Mouse (Mus musculus) forebrain, postnatal 0 days (tissue): ENCODE measurements around the gene Slc30a3. TPM values are rescaled to one million over a fixed set of nuclear protein-coding genes. Genes with fewer than 3 reads are reported as not detected.

Experiments
- ATAC-seq: fragments of 200-750 bp; cut with Nextera tagmentation; 2 replicates; pipeline ENCODE4 v1.8.0; 2017; ENCODE audit warnings: mild to moderate bottlenecking, moderate library complexity
- DNase-seq: peaks from one replicate; pipeline ENCODE4 v3.0.0-alpha.2; 2015
- H3K27ac ChIP-seq: fragments of 300-500 bp; sonication (generic); 2 replicates; pipeline ENCODE4 v1.5.1; 2014; ENCODE audit warnings: low read depth, mild to moderate bottlenecking, antibody characterized with exemption, low read length, moderate library complexity, mixed read lengths
- H3K27me3 ChIP-seq: fragments of 300-500 bp; sonication (generic); 2 replicates; pipeline ENCODE4 v1.6.1; 2014; ENCODE audit warnings: mild to moderate bottlenecking, low read length, mixed read lengths; ENCODE audit not compliant: insufficient read depth
- H3K36me3 ChIP-seq: fragments of 300-500 bp; sonication (generic); 2 replicates; pipeline ENCODE4 v1.6.1; 2014; ENCODE audit warnings: mild to moderate bottlenecking, moderate library complexity; ENCODE audit not compliant: insufficient read depth
- H3K4me1 ChIP-seq: fragments of 300-500 bp; sonication (generic); 2 replicates; pipeline ENCODE4 v1.6.1; 2014; ENCODE audit warnings: antibody characterized with exemption; ENCODE audit not compliant: insufficient read depth
- H3K4me2 ChIP-seq: fragments of 300-500 bp; sonication (generic); 2 replicates; pipeline ENCODE4 v1.6.1; 2014; ENCODE audit warnings: low read depth, mild to moderate bottlenecking, moderate library complexity
- H3K4me3 ChIP-seq: fragments of 300-500 bp; sonication (generic); 2 replicates; pipeline ENCODE4 v1.5.1; 2014; ENCODE audit warnings: low read depth, low read length, mixed read lengths
- H3K9ac ChIP-seq: fragments of 300-500 bp; sonication (generic); 2 replicates; pipeline ENCODE4 v1.6.1; 2014; ENCODE audit warnings: mild to moderate bottlenecking
- H3K9me3 ChIP-seq: fragments of 300-500 bp; sonication (generic); 2 replicates; pipeline ENCODE4 v1.6.1; 2016; ENCODE audit warnings: low read length
- CTCF ChIP-seq: sonication (generic); IDR thresholded peaks from 2 replicates; pipeline ENCODE4 v1.5.1; 2016; ENCODE audit warnings: antibody characterized with exemption, control low read depth, low read depth
- WGBS: fragments of 180-500 bp; shearing (Covaris S2); extraction: QIAGEN DNeasy Blood & Tissue Kit; methylation state at CpG from one replicate; pipeline ENCODE4 v1.1.7; 2014; 5-methylcytosine and 5-hydroxymethylcytosine counted together
- polyA plus RNA-seq: library from polyadenylated mRNA; unstranded; fragments of >200 nt; fragmentation: Nextera tagmentation; extraction: Ambion mirVana; gene quantifications from 2 replicates; pipeline ENCODE4 v1.2.1, GENCODE M21; 2015
- total RNA-seq: library from RNA; depleted of rRNA; stranded (reverse); fragments of >200 nt; gene quantifications from 2 replicates; pipeline ENCODE4 v1.2.3, GENCODE M21; 2014; rRNA removed

The Slc30a3 gene
- total RNA-seq (2.5 and 2.8 TPM in 2 replicates), polyA plus RNA-seq (3.5 and 4.5 TPM in 2 replicates)

GRCm38 (mm10) chr5:31108000-31108490 lies at the start of gene Slc30a3:
Gene Slc30a3, minus strand, starts transcription at chr5:31108237.
- Histone ChIP-seq H3K9me3 (no peaks in the 10 kb centered on the region), H3K4me2 (no peak within 1 kb of the TSS), H3K27ac (no peak within 1 kb of the TSS), H3K4me1 (no peaks in the 10 kb centered on the region), H3K27me3 (no peaks in the 10 kb centered on the region), H3K36me3 (no peaks in the 10 kb centered on the region), H3K4me3 (no peak within 1 kb of the TSS), H3K9ac (no peak within 1 kb of the TSS)
- DNase-seq (no peak), ATAC-seq (no peak)
- no peak for TF ChIP-seq CTCF
- WGBS, result 92% methylated on average over 18 of the region's 18 CpGs

GRCm38 (mm10) chr5:31154152-31154553 lies 46.1 kb upstream of the Slc30a3 start, which contains the start of gene Mpv17:
Gene Mpv17, minus strand, starts transcription at chr5:31154251.
- H3K36me3 ChIP-seq, result peaks cover 20% of the 10 kb centered on the region
- DNase-seq (peak; percentile 89), ATAC-seq (peak; percentile 95)
- peak within 1 kb of the TSS; percentile 63 for H3K4me3 ChIP-seq
- peaks cover 7% of the 10 kb centered on the region; the same call in 1 of the 2 replicates for H3K4me1 ChIP-seq
- H3K9ac ChIP-seq, result peak within 1 kb of the TSS; percentile 73
- peak within 1 kb of the TSS; percentile 69; the same call in 1 of the 2 replicates for H3K27ac ChIP-seq
- H3K4me2 ChIP-seq, result peak within 1 kb of the TSS; percentile 75
- under 1% methylated on average over 19 of the region's 19 CpGs for WGBS
- no peaks in the 10 kb centered on the region for H3K27me3 ChIP-seq
- no peaks in the 10 kb centered on the region for H3K9me3 ChIP-seq
- no peak for TF ChIP-seq CTCF

GRCm38 (mm10) chr5:31153516-31154151 lies 45.6 kb upstream of the Slc30a3 start:
- peak overlapping the region; percentile 73 for H3K9ac ChIP-seq
- H3K27ac ChIP-seq, result no peak overlapping the region
- H3K9me3 ChIP-seq, result no peaks in the 10 kb centered on the region
- TF ChIP-seq CTCF, result no peak
- peaks cover 16% of the 10 kb centered on the region for H3K36me3 ChIP-seq
- H3K4me1 ChIP-seq, result peaks cover 7% of the 10 kb centered on the region; the same call in 1 of the 2 replicates
- WGBS, result 38% methylated on average over 6 of the region's 6 CpGs
- no peaks in the 10 kb centered on the region for H3K27me3 ChIP-seq
- H3K4me2 ChIP-seq, result peak overlapping the region; percentile 75
- ATAC-seq (peak; percentile 9; the same call in 1 of the 2 replicates), DNase-seq (no peak)
- peak overlapping the region; percentile 63 for H3K4me3 ChIP-seq

- Histone ChIP-seq H3K27ac (no peak overlapping the region), H3K36me3 (peaks cover 3% of the 10 kb centered on the region; the same call in 1 of the 2 replicates), H3K9me3 (no peaks in the 10 kb centered on the region), H3K4me2 (no peak overlapping the region), H3K4me1 (peaks cover 7% of the 10 kb centered on the region; the same call in 1 of the 2 replicates), H3K9ac (no peak overlapping the region), H3K4me3 (no peak overlapping the region), H3K27me3 (no peaks in the 10 kb centered on the region)
- 0 out of 2 replicates have a peak, but pooled peaks have one; percentile 14 for TF ChIP-seq CTCF
- DNase-seq (no peak), ATAC-seq (no peak)
- 92% methylated on average over 3 of the region's 3 CpGs for WGBS
These were observed 43.7 kb upstream of the Slc30a3 start for GRCm38 (mm10) chr5:31151746-31152145.

DNA sequence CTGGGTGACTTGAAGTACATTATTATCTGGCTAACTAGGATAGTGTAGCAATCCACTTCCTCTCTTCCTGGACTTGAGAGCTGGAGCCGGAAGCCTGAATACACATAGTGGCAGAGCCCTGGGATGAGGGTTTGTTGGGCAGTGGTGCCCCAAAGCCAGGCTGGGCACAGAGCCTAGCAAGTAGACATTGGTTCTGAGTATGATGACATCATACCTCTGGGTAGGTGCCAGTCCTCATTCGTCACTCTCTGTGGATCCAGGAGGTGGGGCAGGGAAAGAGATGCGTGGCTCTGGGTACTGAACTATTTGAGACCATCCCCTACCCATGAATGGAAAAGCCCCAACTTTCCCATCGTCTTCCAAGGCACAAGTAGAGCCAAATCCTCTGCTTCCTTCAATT lies 41.7 kb upstream of the Slc30a3 start:
- WGBS, result 70% methylated on average over 4 of the region's 4 CpGs
- H3K27ac ChIP-seq, result no peak overlapping the region
- H3K36me3 ChIP-seq, result 0 out of 2 replicates have a peak, but pooled peaks cover 5% of the 10 kb centered on the region
- no peaks in the 10 kb centered on the region for H3K27me3 ChIP-seq
- H3K4me2 ChIP-seq, result no peak overlapping the region
- no peaks in the 10 kb centered on the region for H3K9me3 ChIP-seq
- TF ChIP-seq CTCF, result no peak
- H3K4me1 ChIP-seq, result peaks cover 7% of the 10 kb centered on the region; the same call in 1 of the 2 replicates
- ATAC-seq (no peak), DNase-seq (no peak)
- H3K4me3 ChIP-seq, result no peak overlapping the region
- no peak overlapping the region for H3K9ac ChIP-seq

DNA sequence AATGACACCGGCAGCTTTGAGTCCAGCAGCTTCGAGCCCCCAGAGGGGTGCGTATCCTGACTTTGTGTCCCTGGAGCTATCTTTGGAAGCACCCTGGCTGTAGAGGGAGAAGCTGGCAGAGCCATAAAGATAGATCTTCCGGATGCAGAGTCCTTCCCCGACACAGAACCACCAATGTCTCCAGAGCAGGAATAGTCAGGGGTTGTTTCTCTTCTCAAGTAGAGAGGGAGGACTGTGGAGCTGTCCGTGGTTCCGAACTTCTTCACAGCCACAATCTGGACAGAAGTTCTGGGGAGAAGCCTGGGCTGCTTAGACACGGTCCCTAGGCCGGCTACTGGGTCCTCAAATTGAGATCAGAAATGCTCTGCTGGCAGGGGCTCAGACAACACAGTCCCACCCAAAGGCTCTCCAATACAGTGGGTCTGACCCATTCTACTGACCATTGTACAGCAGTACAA lies 31.0 kb upstream of the Slc30a3 start:
- Histone ChIP-seq H3K9me3 (no peaks in the 10 kb centered on the region), H3K27me3 (peaks cover 44% of the 10 kb centered on the region), H3K4me1 (peaks cover 15% of the 10 kb centered on the region), H3K4me2 (peak overlapping the region; percentile 63), H3K9ac (no peak overlapping the region), H3K36me3 (peaks cover 5% of the 10 kb centered on the region; the same call in 1 of the 2 replicates), H3K4me3 (no peak overlapping the region), H3K27ac (no peak overlapping the region)
- no peak for ATAC-seq
- WGBS, result 15% methylated on average over 9 of the region's 9 CpGs
- TF ChIP-seq CTCF, result no peak
- no peak for DNase-seq
